Mouse (Mus musculus) kidney, embryonic 14.5 days (tissue): ENCODE results near the gene Dlg1. TPM values are rescaled to one million over a fixed set of nuclear protein-coding genes. Genes with fewer than 3 reads are reported as not detected.

Experiments
- polyA plus RNA-seq: library from polyadenylated mRNA; unstranded; fragments of >200 nt; fragmentation: Nextera tagmentation; extraction: Ambion mirVana; gene quantifications from 2 replicates; pipeline ENCODE4 v1.2.1, GENCODE M21; 2014

The Dlg1 gene
- polyA plus RNA-seq, 1 experiment from 2014 or later: 35.4 TPM

Other genes starting within 250 kb of the Dlg1 start
- 8.0 and 16.5 TPM in 2 replicates for gene Bdh1, start 241.2 kb upstream of the Dlg1 start, polyA plus RNA-seq
- 0.10 TPM in 1 of 2 replicates, not detected in the other for gene Meltf, start 215.4 kb downstream of the Dlg1 start, polyA plus RNA-seq